Mouse (Mus musculus): ENCODE measurements around the gene Ccr10. TPM values are rescaled to one million over a fixed set of nuclear protein-coding genes. Genes with fewer than 3 reads are reported as not detected.

Ccr10 gene
- polyA plus RNA-seq, 1 experiment, result not detected

DNA sequence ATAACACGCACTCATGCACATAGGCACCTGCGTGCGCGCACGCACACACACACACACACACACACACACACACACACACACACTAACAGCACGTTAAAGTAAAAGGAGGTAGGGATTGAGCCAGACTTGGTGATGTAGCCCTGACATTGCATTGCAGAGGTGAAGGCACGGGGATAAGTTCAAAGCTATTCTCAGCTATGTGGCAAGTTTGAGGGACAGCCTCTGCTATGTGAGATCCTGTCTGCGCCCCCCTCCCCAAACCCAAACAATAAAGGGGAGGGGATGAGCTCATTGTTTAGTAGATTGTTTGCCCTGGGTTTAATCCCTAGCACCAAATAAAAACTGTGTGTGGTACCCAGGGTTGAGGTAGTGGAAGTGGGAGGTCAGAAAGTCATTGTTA is 34.2 kb downstream of the Ccr10 start:
- no peak overlapping the region for H3K4me3 ChIP-seq (ENCODE audit: low read depth, low read length)
- no peak overlapping the region for H3K27ac ChIP-seq (ENCODE audit: insufficient read depth, low read length)

DNA sequence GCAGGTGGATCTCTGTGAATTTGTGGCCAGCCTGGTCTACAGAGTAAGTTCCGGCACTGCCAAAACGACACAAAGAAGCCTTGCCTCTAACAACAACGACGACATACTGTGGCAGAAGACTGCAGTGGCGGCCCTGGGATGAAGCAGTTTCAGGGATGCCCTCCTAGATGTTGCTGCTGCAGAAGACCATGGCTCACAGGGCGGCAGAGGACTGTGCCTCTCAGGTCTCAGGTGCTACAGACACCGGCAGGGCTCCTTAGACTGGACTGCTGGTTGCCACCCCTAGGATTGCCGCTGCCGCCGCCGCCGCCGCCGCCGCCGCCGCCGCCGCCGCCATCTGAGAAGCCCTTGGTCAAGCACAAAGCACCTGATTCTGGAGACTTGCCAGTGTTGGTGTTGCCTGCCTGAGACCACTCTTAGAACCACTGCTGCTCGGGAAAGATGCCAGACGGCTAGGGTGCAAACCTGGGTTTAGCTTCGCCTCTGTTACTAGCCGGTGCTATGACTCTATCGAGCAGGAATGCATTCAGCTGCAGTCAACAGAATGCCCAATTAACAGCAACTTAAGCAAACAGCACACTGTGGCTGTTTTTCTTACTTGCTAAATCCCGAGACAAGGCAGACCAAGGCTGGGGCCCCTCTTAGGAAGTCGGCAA is 35.0 kb downstream of the Ccr10 start:
- Histone ChIP-seq H3K36me3 (ENCODE audit: control insufficient read depth, insufficient read depth, low read length, poor library complexity, severe bottlenecking) (no peaks in the 10 kb centered on the region), H3K9me3 (replicated peaks; ENCODE audit: control insufficient read depth, insufficient read depth, low read length, poor library complexity, severe bottlenecking) (no peaks in the 10 kb centered on the region), H3K27me3 (ENCODE audit: control insufficient read depth, insufficient read depth, low read length, poor library complexity, severe bottlenecking) (no peaks in the 10 kb centered on the region), H3K4me1 (ENCODE audit: control insufficient read depth, insufficient read depth, low read length) (no peaks in the 10 kb centered on the region), H3K27ac (ENCODE audit: insufficient read depth, low read length) (no peak overlapping the region), H3K4me3 (ENCODE audit: low read depth, low read length) (peak overlapping the region; percentile 52), H3K9ac (ENCODE audit: low read depth, poor library complexity, severe bottlenecking) (peak overlapping the region; percentile 27)
- no peak for TF ChIP-seq POLR2A (IDR thresholded peaks at IDR 0.05; ENCODE audit: insufficient read depth, low read length)

More for the DNA sequence above, 34.2 kb downstream of the Ccr10 start:
- no peak for TF ChIP-seq CTCF (IDR thresholded peaks at IDR 0.05; ENCODE audit: low read depth, low read length)
- H3K4me1 ChIP-seq (ENCODE audit: control insufficient read depth, insufficient read depth, low read length), result no peaks in the 10 kb centered on the region
- no peaks in the 10 kb centered on the region for H3K36me3 ChIP-seq (ENCODE audit: control insufficient read depth, insufficient read depth, low read length, poor library complexity, severe bottlenecking)
- no peak overlapping the region for H3K9ac ChIP-seq (ENCODE audit: low read depth, poor library complexity, severe bottlenecking)
- H3K9me3 ChIP-seq (replicated peaks; ENCODE audit: control insufficient read depth, insufficient read depth, low read length, poor library complexity, severe bottlenecking), result no peaks in the 10 kb centered on the region
- H3K27me3 ChIP-seq (ENCODE audit: control insufficient read depth, insufficient read depth, low read length, poor library complexity, severe bottlenecking), result no peaks in the 10 kb centered on the region

DNA sequence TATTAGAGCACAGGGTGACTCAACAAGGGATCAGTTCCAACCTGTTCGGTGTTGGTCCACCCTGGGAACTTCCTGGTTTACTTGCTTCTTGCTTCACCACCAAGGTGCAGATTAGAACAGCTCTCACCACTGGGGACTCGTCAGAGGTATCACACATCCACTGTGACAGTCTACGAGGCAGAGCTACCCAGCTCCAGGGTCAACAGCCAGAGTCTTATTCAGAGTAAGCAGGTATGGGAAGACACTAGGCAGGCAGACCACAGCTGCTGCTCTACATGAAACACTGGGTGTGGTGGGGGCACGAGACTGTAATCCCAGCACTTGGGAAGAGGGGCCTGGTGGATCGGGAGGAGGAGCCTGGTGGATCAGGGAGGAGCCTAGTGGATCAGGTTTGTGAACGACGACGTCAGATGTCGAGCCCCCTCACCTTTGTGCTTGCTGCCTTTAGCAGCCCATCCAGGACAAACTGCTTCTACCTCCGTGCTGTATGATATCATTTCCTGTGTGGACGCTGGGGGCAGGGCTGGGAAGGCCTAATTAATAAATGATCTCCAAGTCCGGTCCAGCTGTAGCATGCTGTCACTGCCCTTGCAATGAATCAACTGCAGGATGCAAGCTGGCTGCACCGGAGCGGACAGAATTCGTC is 36.6 kb downstream of the Ccr10 start:
- Histone ChIP-seq H3K9ac (ENCODE audit: low read depth, poor library complexity, severe bottlenecking) (peak overlapping the region; percentile 35), H3K27me3 (ENCODE audit: control insufficient read depth, insufficient read depth, low read length, poor library complexity, severe bottlenecking) (no peaks in the 10 kb centered on the region), H3K4me3 (ENCODE audit: low read depth, low read length) (peak overlapping the region; percentile 19; the same call in 1 of the 2 replicates), H3K36me3 (ENCODE audit: control insufficient read depth, insufficient read depth, low read length, poor library complexity, severe bottlenecking) (no peaks in the 10 kb centered on the region), H3K9me3 (replicated peaks; ENCODE audit: control insufficient read depth, insufficient read depth, low read length, poor library complexity, severe bottlenecking) (no peaks in the 10 kb centered on the region), H3K27ac (ENCODE audit: insufficient read depth, low read length) (no peak overlapping the region), H3K4me1 (ENCODE audit: control insufficient read depth, insufficient read depth, low read length) (no peaks in the 10 kb centered on the region)
- no peak for TF ChIP-seq POLR2A (IDR thresholded peaks at IDR 0.05; ENCODE audit: insufficient read depth, low read length)
- TF ChIP-seq CTCF (IDR thresholded peaks at IDR 0.05; ENCODE audit: low read depth, low read length), result no peak
- TF ChIP-seq EP300 (IDR thresholded peaks at IDR 0.05; ENCODE audit: insufficient read depth, low read depth, low read length), result no peak

DNA sequence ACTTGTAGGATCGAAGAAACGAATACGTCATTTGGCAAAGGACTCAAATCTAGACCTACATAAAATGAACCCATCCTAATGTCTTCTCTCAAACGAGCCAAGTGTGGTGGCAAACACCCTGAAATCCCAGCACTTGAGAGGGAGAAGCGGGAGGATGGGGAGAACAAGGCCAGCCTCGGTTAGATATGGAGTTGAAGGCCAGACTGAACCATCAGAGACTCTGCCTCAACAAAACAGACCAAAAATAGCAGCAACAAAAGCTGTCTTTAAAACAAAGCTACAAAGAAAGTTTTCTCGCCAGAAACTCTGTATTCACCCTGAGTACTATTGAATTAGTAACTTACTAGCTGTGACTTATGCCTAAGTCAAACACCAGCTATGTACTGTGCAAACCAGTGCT is 38.2 kb downstream of the Ccr10 start:
- Histone ChIP-seq H3K4me3 (ENCODE audit: low read depth, low read length) (no peak overlapping the region), H3K27ac (ENCODE audit: insufficient read depth, low read length) (no peak overlapping the region), H3K27me3 (ENCODE audit: control insufficient read depth, insufficient read depth, low read length, poor library complexity, severe bottlenecking) (no peaks in the 10 kb centered on the region), H3K36me3 (ENCODE audit: control insufficient read depth, insufficient read depth, low read length, poor library complexity, severe bottlenecking) (no peaks in the 10 kb centered on the region), H3K4me1 (ENCODE audit: control insufficient read depth, insufficient read depth, low read length) (no peaks in the 10 kb centered on the region), H3K9me3 (replicated peaks; ENCODE audit: control insufficient read depth, insufficient read depth, low read length, poor library complexity, severe bottlenecking) (no peaks in the 10 kb centered on the region), H3K9ac (ENCODE audit: low read depth, poor library complexity, severe bottlenecking) (no peak overlapping the region)
- TF ChIP-seq EP300 (IDR thresholded peaks at IDR 0.05; ENCODE audit: insufficient read depth, low read depth, low read length) (no peak), POLR2A (IDR thresholded peaks at IDR 0.05; ENCODE audit: insufficient read depth, low read length) (no peak), CTCF (IDR thresholded peaks at IDR 0.05; ENCODE audit: low read depth, low read length) (no peak)

DNA sequence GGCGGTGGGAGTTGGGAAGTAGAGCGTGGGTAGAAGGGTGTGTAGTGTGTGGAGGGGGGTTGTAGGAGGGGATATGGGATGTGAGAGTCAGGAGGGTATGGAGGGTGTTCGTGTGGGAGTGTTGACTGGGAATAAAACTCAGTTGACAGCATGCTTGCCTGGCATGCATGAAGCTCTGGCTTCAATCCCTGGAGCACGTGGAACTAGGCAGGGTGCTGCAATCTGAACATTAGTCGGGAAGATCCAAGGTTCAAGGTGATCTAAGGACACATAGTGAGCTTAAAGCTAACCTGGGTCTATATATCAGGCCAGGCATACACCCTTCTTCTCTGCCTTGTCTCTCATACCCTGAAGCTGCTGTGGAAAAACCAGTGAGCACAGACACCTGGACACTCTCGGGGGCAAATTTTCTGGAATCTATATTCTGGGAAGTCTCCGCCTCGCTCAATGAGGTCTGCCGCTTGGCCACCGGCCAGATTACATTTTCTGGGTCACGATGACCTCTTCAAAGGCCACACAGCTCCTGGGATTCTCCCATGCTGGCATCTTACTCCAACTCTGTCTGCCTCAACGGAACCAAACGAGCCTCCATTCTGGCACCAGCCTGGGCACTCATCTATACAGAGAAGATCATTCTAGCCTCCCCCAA is 40.9 kb downstream of the Ccr10 start:
- Histone ChIP-seq H3K9me3 (replicated peaks; ENCODE audit: control insufficient read depth, insufficient read depth, low read length, poor library complexity, severe bottlenecking) (no peaks in the 10 kb centered on the region), H3K36me3 (ENCODE audit: control insufficient read depth, insufficient read depth, low read length, poor library complexity, severe bottlenecking) (no peaks in the 10 kb centered on the region), H3K4me3 (ENCODE audit: low read depth, low read length) (no peak overlapping the region), H3K4me1 (ENCODE audit: control insufficient read depth, insufficient read depth, low read length) (no peaks in the 10 kb centered on the region), H3K27me3 (ENCODE audit: control insufficient read depth, insufficient read depth, low read length, poor library complexity, severe bottlenecking) (no peaks in the 10 kb centered on the region), H3K9ac (ENCODE audit: low read depth, poor library complexity, severe bottlenecking) (no peak overlapping the region), H3K27ac (ENCODE audit: insufficient read depth, low read length) (no peak overlapping the region)
- TF ChIP-seq EP300 (IDR thresholded peaks at IDR 0.05; ENCODE audit: insufficient read depth, low read depth, low read length) (no peak), POLR2A (IDR thresholded peaks at IDR 0.05; ENCODE audit: insufficient read depth, low read length) (no peak), CTCF (IDR thresholded peaks at IDR 0.05; ENCODE audit: low read depth, low read length) (no peak)

DNA sequence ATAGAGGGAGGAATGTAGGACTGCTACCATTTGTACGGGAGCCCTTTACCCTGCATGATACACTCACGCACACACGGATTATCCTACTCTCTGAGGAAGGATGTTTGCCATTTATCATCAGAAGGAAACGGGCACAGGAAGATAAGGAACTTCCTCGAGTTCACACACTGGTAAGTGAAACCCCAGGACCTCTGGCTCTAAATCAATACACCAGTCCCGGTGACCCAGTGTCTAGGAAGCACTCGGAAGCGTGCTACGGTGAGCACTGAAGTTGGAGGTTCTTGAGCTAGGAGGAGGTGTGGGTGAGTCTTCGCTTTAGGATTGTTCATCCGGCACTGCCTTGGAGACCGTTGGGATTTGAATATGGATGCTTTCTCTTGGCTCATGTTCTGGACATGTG is 42.2 kb downstream of the Ccr10 start:
- no peak overlapping the region for H3K9ac ChIP-seq (ENCODE audit: low read depth, poor library complexity, severe bottlenecking)
- no peak overlapping the region for H3K27ac ChIP-seq (ENCODE audit: insufficient read depth, low read length)
- no peak overlapping the region for H3K4me3 ChIP-seq (ENCODE audit: low read depth, low read length)
- TF ChIP-seq CTCF (IDR thresholded peaks at IDR 0.05; ENCODE audit: low read depth, low read length), result no peak
- no peak for TF ChIP-seq POLR2A (IDR thresholded peaks at IDR 0.05; ENCODE audit: insufficient read depth, low read length)
- TF ChIP-seq EP300 (IDR thresholded peaks at IDR 0.05; ENCODE audit: insufficient read depth, low read depth, low read length), result no peak
- no peaks in the 10 kb centered on the region for H3K4me1 ChIP-seq (ENCODE audit: control insufficient read depth, insufficient read depth, low read length)
- no peaks in the 10 kb centered on the region for H3K9me3 ChIP-seq (replicated peaks; ENCODE audit: control insufficient read depth, insufficient read depth, low read length, poor library complexity, severe bottlenecking)
- no peaks in the 10 kb centered on the region for H3K36me3 ChIP-seq (ENCODE audit: control insufficient read depth, insufficient read depth, low read length, poor library complexity, severe bottlenecking)
- no peaks in the 10 kb centered on the region for H3K27me3 ChIP-seq (ENCODE audit: control insufficient read depth, insufficient read depth, low read length, poor library complexity, severe bottlenecking)

All from ES-Bruce4 (cell line).